Mouse (Mus musculus) stomach, postnatal 0 days (tissue): ENCODE measurements around the gene Slc25a41. TPM values are rescaled to one million over a fixed set of nuclear protein-coding genes. Genes with fewer than 3 reads are reported as not detected.

Experiments
- ATAC-seq: fragments of 200-750 bp; cut with Nextera tagmentation; 2 replicates; pipeline ENCODE4 v1.8.0; 2017; ENCODE audit not compliant: low FRiP score, low TSS enrichment
- DNase-seq: peaks from one replicate; pipeline ENCODE4 v3.0.0-alpha.2; 2016; ENCODE audit warnings: low spot score
- H3K27ac ChIP-seq: fragments of 300-500 bp; sonication (generic); replicated peaks from 2 replicates; pipeline ENCODE4 v1.5.1; 2014; ENCODE audit warnings: mild to moderate bottlenecking, control low read depth
- H3K27me3 ChIP-seq: fragments of 300-500 bp; sonication (generic); 2 replicates; pipeline ENCODE4 v1.6.1; 2014; ENCODE audit warnings: low read length; ENCODE audit not compliant: control insufficient read depth, insufficient read depth
- H3K36me3 ChIP-seq: fragments of 300-500 bp; sonication (generic); 2 replicates; pipeline ENCODE4 v1.6.1; 2014; ENCODE audit warnings: low read length, mixed read lengths; ENCODE audit not compliant: control insufficient read depth, insufficient read depth
- H3K4me1 ChIP-seq: fragments of 300-500 bp; sonication (generic); replicated peaks from 2 replicates; pipeline ENCODE4 v1.6.1; 2014; ENCODE audit warnings: antibody characterized with exemption; ENCODE audit not compliant: control insufficient read depth, insufficient read depth
- H3K4me2 ChIP-seq: fragments of 300-500 bp; sonication (generic); replicated peaks from 2 replicates; pipeline ENCODE4 v1.6.1; 2014; ENCODE audit warnings: low read depth, mild to moderate bottlenecking, control low read depth, moderate library complexity
- H3K4me3 ChIP-seq: fragments of 300-500 bp; sonication (generic); 2 replicates; pipeline ENCODE4 v1.5.1; 2014; ENCODE audit warnings: low read depth, low read length, control low read depth
- H3K9ac ChIP-seq: fragments of 300-500 bp; sonication (generic); 2 replicates; pipeline ENCODE4 v1.6.1; 2014; ENCODE audit warnings: mild to moderate bottlenecking, low read length, control low read depth, mixed read lengths
- H3K9me3 ChIP-seq: fragments of 300-500 bp; sonication (generic); 2 replicates; pipeline ENCODE4 v1.6.1; 2016; ENCODE audit warnings: low read length; ENCODE audit not compliant: control insufficient read depth
- CTCF ChIP-seq: IDR thresholded peaks from 2 replicates; pipeline ENCODE4 v1.5.1; 2016; ENCODE audit warnings: antibody characterized with exemption, low read depth, mild to moderate bottlenecking, moderate library complexity
- EP300 ChIP-seq: optimal IDR thresholded peaks from 2 replicates; pipeline ENCODE3; 2016; ENCODE audit warnings: antibody characterized with exemption
- WGBS: fragments of 180-500 bp; shearing (Covaris S2); extraction: QIAGEN DNeasy Blood & Tissue Kit; methylation state at CpG from one replicate; pipeline ENCODE4 v1.1.7; 2014; 5-methylcytosine and 5-hydroxymethylcytosine counted together
- polyA plus RNA-seq: library from polyadenylated mRNA; unstranded; fragments of >200 nt; fragmentation: Nextera tagmentation; extraction: Ambion mirVana; gene quantifications from 2 replicates; pipeline ENCODE4 v1.2.1, GENCODE M21; 2015

The Slc25a41 gene
- polyA plus RNA-seq, 1 experiment from 2014 or later, result not detected

GRCm38 (mm10) chr17:57007137-57007905, 34.1 kb downstream of the Slc25a41 start:
- no peaks in the 10 kb centered on the region for H3K9me3 ChIP-seq
- H3K27me3 ChIP-seq, result no peaks in the 10 kb centered on the region
- H3K4me1 ChIP-seq, result peaks cover 5% of the 10 kb centered on the region; the same call in 1 of the 2 replicates
- ATAC-seq (no peak), DNase-seq (no peak)
- no peak overlapping the region for H3K9ac ChIP-seq
- H3K4me2 ChIP-seq, result no peak overlapping the region
- H3K36me3 ChIP-seq, result peaks cover 15% of the 10 kb centered on the region
- WGBS, result 90% methylated on average over 13 of the region's 13 CpGs
- peak; percentile 64 for TF ChIP-seq CTCF
- TF ChIP-seq EP300, result no peak
- peak overlapping the region; percentile 58; the same call in 1 of the 2 replicates for H3K27ac ChIP-seq
- no peak overlapping the region for H3K4me3 ChIP-seq

- peaks cover 19% of the 10 kb centered on the region for H3K36me3 ChIP-seq
- DNase-seq, result no peak
These were observed 37.5 kb downstream of the Slc25a41 start for GRCm38 (mm10) chr17:57003994-57004393.

DNA sequence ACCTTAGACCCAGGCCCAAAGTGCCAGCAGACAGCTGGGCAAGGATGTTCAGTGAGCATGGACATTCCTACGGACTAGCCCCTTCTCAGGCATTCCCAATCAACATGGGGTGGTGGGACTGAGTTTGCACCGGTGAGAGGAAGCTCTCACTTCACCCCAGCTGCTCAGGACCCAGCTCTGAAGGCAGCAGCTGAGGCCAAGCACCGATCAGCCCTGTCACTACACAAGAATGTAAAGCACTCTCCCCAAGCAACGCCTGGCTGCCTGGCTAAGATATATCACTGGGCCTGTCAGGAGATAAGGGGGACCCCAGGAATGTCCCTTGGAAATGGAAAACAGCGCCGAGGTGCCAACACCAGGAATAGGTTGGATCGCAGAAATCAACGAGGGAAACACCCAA, 40.2 kb downstream of the Slc25a41 start:
- no peak for DNase-seq
- no peak for TF ChIP-seq EP300
- no peak for TF ChIP-seq CTCF
- Histone ChIP-seq H3K36me3 (peaks cover 15% of the 10 kb centered on the region), H3K27me3 (no peaks in the 10 kb centered on the region), H3K27ac (no peak overlapping the region), H3K9ac (no peak overlapping the region), H3K4me3 (no peak overlapping the region), H3K9me3 (no peaks in the 10 kb centered on the region), H3K4me1 (peaks cover 3% of the 10 kb centered on the region; the same call in 1 of the 2 replicates), H3K4me2 (no peak overlapping the region)
- no peak for ATAC-seq
- 41% methylated on average over 8 of the region's 8 CpGs for WGBS

More at GRCm38 (mm10) chr17:57003994-57004393, 37.5 kb downstream of the Slc25a41 start:
- Histone ChIP-seq H3K9me3 (no peaks in the 10 kb centered on the region), H3K27ac (no peak overlapping the region), H3K27me3 (no peaks in the 10 kb centered on the region), H3K9ac (no peak overlapping the region), H3K4me1 (no peaks in the 10 kb centered on the region), H3K4me2 (no peak overlapping the region), H3K4me3 (no peak overlapping the region)
- WGBS, result 89% methylated on average over 7 of the region's 7 CpGs
- no peak for ATAC-seq
- TF ChIP-seq CTCF, result no peak
- TF ChIP-seq EP300, result no peak

- no peak within 1 kb of the TSS for H3K27ac ChIP-seq
- DNase-seq (no peak), ATAC-seq (no peak)
- H3K4me1 ChIP-seq, result peaks cover 3% of the 10 kb centered on the region; the same call in 1 of the 2 replicates
- H3K9me3 ChIP-seq, result no peaks in the 10 kb centered on the region
- H3K4me3 ChIP-seq, result no peak within 1 kb of the TSS
- no peak within 1 kb of the TSS; the same call in 1 of the 2 replicates for H3K9ac ChIP-seq
- H3K4me2 ChIP-seq, result no peak within 1 kb of the TSS
- WGBS, result 81% methylated on average over 9 of the region's 9 CpGs
- H3K36me3 ChIP-seq, result peaks cover 19% of the 10 kb centered on the region
- H3K27me3 ChIP-seq, result no peaks in the 10 kb centered on the region
- TF ChIP-seq CTCF (no peak), EP300 (no peak)
These were observed 41.4 kb downstream of the Slc25a41 start, which contains the start of gene Pspn for GRCm38 (mm10) chr17:56999968-57000609. TSS of gene Pspn (minus strand) at chr17:57000018.

DNA sequence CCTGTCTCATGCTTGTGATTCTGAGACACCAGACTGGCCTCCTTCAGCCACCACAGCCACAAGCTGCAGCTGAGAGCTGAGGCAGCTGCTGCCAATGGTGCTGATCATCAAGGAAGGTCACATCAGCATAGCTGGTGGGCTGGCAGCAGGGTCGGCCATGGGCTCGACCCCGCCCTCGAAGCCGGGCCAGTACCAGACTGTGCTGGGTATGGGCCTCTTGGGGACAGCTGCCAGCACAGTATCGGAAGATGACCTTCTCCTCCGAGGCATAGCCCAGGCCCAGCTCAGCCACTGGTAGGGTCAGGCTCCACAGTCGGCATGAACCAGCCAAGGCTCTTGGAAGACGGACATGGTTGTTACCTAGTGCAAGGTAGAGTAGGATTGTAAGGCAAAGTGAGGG, 42.0 kb downstream of the Slc25a41 start:
- no peak overlapping the region for H3K4me2 ChIP-seq
- no peaks in the 10 kb centered on the region for H3K9me3 ChIP-seq
- H3K27ac ChIP-seq, result no peak overlapping the region
- no peak for ATAC-seq
- 93% methylated on average over 9 of the region's 9 CpGs for WGBS
- H3K4me1 ChIP-seq, result peaks cover 3% of the 10 kb centered on the region; the same call in 1 of the 2 replicates
- H3K9ac ChIP-seq, result no peak overlapping the region
- TF ChIP-seq EP300 (no peak), CTCF (no peak)
- peaks cover 19% of the 10 kb centered on the region for H3K36me3 ChIP-seq
- H3K27me3 ChIP-seq, result no peaks in the 10 kb centered on the region
- DNase-seq, result no peak
- H3K4me3 ChIP-seq, result no peak overlapping the region
